Mouse (Mus musculus) urinary bladder, adult 18-20 months (tissue): ENCODE data around the gene Rptn.
"Not testable (repeated sequence)": the region's sequence is repeated elsewhere in the genome, so short reads cannot be mapped to it uniquely, and the experiment has no call there.

Experiments
- DNase-seq, 2 experiments: peaks; one replicate each; pipeline ENCODE4 v3.0.0; 2022; ENCODE audit warnings: low spot score in 2 of 2, mixed read lengths in 2 of 2

Gene Rptn

GRCm38 (mm10) chr3:93393366-93393765 is at the start of gene Rptn:
TSS of gene Rptn (plus strand) at chr3:93393699.
- DNase-seq: no peak

- DNase-seq: no peak
Measured at GRCm38 (mm10) chr3:93346896-93347295, 46.6 kb upstream of the Rptn start.

DNA sequence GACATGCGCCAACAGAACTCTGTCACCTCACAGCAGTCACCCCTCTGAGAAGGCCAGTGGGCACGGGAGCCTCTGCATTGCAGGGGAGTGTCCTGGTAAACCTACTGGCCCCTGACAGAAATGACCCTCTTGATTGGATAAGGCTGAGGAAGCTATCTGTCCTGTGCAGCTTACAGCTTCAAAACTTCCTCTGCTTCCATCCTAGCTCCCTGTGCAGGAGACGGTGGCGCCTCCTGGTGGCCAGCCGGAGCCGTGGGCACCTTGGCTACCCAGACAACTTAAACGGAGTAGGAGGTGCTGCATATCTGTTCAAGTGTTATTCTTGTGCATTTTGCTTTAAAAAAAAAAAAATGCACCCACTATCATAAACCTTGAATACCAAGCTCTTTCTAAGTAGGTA is 33.5 kb upstream of the Rptn start:
- peak; percentile 17 to 45 for DNase-seq

- DNase-seq: no peak
Measured at GRCm38 (mm10) chr3:93361933-93362574, 31.4 kb upstream of the Rptn start.

DNA sequence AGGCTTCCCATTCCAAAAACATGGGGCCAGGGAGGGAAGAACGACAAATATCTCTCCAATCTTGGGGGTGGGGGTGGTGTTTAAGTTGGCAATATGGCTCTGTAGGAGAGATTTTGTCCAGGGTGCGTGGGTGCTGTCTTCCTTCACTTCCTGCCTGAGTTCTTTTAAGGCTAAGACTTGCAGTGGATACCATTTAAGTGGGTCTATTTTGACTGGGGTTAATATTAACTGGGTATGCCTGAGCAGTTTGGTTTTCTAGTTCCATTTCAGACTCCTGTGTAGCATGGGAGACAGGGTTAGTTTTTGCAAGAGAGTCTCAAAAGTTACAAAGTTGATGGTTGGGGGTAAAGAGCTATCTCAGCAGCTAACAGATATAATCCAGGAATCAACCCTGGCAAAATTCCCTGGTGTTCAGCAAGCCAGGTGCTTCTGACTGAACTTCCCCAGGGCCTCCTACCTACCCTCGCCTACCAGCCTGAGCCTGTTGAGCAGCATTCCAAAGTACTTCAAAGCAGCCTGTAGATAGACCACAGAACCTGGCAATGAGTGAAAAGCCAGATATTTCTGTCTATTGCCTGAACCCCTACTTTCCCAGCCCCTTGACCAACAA is 26.4 kb upstream of the Rptn start:
- DNase-seq: peak in 1 of 2 experiments; percentile 16

DNA sequence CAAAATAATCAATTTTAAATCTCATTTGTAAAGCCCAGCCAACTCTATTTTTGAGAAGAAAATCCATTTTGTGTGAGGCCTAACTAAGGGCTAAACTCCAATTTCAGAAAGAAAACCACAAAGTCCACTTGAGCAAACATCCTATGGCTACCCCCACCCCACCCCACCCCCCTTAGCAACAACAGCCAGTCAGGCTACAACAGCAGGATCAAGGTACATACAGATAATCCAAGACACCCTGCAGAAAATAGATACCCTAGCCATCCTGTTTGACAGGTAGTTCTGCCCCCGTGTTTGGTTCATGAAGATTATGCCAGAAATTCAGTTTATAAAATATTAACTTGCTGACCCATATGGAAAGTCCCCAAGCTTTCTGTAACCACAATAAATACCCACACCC is 25.3 kb upstream of the Rptn start:
- DNase-seq: no peak

DNA sequence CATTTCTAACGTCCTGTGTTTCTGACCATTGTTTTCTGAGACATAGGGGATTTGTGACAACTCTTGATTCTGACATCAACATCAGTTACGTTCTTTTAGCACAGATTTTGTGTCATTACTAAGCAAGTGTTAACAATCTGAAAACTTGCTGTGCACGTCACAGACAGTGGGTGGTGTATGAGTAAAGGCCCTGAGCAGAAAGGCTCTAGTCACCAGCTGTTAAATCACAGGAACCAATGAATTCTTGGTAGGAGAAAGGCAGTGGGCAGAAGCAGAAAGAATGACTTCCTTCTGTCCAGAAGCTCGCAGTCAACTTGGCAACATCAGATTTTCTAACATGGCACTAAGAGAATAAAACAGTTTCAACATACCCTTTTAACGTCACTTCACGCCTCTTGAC is 20.1 kb upstream of the Rptn start:
- DNase-seq: no peak

GRCm38 (mm10) chr3:93375196-93375595 is 18.3 kb upstream of the Rptn start:
- no peak for DNase-seq

- DNase-seq: no peak
Measured at GRCm38 (mm10) chr3:93375601-93376000, 17.9 kb upstream of the Rptn start.

DNA sequence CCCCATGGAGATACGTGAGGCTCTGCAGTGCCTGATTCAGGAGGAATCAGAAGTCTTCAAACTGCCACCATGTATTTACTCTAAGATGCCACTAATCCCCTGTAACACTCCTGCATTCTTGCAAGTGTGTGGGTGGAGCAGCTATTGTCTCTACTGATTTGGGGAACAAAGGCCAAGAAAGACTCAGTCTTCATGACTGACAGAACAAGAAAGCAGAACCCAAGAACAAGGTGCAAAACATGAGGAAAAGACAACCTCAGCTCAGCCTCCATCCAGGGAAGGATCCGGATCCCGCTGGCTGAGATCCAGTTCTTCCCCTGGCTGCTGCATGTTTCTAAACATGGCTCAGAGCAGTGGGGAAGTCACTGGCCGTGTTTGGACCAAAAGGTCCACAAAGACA is 15.4 kb upstream of the Rptn start:
- no peak for DNase-seq

- DNase-seq: no peak
Measured at GRCm38 (mm10) chr3:93403936-93404335, 10.4 kb downstream of the Rptn start.

- DNase-seq: peak; percentile 3 to 18
Measured at GRCm38 (mm10) chr3:93406992-93407391, 13.5 kb downstream of the Rptn start.

DNA sequence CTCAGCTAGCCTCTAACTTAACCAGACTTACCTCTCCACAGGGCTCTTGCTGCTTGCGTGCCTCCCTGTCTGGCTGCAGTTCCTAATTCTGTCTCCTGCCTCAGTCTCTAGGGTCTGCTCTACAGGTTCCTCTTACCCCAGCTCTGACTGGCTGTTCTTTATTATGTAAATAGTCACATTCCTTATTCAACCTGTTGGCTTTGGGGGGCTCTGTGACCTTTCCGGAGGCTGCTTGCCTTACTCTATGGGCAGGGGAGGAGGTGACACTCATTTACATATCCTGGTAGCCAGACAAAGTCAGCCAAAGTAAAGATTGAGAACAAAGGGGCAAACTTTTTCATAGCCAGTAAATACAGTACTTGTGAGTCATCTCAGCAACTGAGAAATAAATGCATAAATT is 18.4 kb downstream of the Rptn start:
- no peak for DNase-seq

GRCm38 (mm10) chr3:93431673-93432072 is 38.2 kb downstream of the Rptn start:
- DNase-seq: no peak

DNA sequence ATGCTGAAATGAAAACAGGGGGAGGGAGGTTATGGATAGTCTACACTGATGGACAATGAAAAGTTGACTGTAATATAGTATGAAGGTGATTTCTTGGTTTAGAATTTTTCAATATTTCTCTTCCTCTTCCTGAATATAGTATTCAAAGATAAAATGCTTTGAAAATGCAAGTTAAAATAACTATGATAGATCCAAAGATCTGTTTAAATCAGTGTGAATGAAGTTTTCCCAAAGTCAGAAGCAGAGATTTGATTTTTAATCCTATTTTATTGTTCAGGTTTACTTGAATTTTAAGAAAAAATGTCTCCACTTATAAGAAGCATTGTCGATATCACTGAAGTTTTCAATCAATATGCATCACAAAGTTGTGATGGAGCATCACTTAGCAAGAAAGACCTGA is 48.5 kb downstream of the Rptn start, which contains the start of gene Tchh:
Tchh (plus strand) TSS at position 301 of the 400 bp plus-strand sequence.
- no peak for DNase-seq

GRCm38 (mm10) chr3:93443501-93444101 is 50.1 kb downstream of the Rptn start:
- peak in 1 of 2 experiments; percentile 3 for DNase-seq

GRCm38 (mm10) chr3:93444343-93445164 is 51.1 kb downstream of the Rptn start:
- DNase-seq: peak; percentile 60 to 70

DNA sequence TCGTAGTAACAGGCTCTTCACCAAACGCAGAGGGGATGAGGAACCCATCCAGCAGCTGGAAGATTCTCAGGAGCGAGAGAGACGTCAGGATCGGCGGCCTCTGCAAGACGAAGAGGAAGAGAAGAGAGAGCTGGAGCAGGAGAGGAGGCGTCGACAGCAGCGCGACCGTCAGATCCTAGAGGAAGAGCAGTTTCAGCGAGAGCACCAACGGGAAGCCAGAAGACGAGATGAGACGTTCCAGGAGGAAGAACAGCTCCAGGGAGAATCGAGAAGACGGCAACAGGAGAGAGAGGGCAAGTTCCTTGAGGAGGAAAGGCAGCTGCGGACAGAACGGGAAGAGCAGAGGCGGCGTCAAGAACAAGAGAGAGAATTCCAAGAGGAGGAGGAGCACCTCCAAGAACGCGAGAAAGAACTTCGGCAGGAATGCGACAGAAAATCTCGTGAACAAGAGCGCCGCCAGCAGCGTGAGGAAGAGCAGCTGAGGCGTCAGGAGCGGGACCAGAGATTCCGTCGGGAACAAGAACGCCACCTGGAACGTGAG is 51.7 kb downstream of the Rptn start:
- peak; percentile 2 to 42 for DNase-seq

- DNase-seq: peak; percentile 1 to 18
Measured at GRCm38 (mm10) chr3:93446128-93446755, 52.7 kb downstream of the Rptn start.

- DNase-seq: not testable (repeated sequence)
Measured at GRCm38 (mm10) chr3:93446756-93447137, 53.2 kb downstream of the Rptn start.

DNA sequence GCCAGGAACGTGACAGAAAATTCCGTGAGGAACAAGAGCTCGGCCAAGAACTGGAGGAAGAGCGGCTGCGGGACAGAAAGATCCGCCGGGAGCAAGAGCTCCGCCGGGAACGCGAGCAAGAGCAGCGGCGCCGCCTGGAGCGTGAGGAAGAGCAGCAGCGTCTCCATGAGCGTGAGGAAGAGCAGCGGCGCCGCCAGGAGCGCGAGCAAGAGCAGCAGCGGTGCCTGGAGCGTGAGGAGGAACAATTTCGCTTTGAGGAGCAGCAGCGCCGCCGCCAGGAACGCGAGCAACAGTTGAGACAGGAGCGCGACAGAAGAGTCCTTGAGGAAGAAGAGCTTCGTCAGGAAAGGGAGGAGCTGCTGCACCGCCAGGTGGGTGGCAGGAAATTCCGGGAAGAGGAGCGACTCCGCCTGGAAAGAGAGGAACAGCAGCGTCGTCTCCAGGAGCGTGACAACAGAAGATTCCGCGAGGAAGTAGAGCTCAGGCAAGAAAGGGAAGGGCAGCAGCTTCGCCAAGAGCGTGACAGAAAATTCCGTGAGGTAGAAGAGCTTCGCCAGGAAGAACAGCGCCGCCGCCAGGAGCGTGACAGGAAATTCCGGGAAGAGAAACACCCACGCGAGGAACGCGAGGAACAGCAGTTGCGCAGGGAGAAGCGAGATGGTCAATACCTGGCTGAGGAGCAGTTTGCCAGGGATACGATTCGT is 53.8 kb downstream of the Rptn start:
- peak; percentile 12 to 41 for DNase-seq
